Mouse (Mus musculus) gastrocnemius, postnatal 36 days (tissue): ENCODE results near the gene Pla2g2c. TPM values are rescaled to one million over a fixed set of nuclear protein-coding genes. Genes with fewer than 3 reads are reported as not detected.

Experiments used
- DNase-seq, 2 experiments: peaks; one replicate each; pipeline ENCODE4 v3.0.0; 2022
- intact Hi-C: fragments of 180-260 bp; cut with DNase I; formaldehyde crosslinking; loops from one replicate; pipeline ENCODE4 v1.15.1; 2025
- total RNA-seq, 2 experiments: library from RNA; stranded (reverse); gene quantifications; 2 replicates each; pipeline ENCODE4 v1.2.3; 2021

Gene Pla2g2c
- total RNA-seq, 2 experiments from 2014 or later = not detected

GRCm38 (mm10) chr4:138792599-138792998, 68.0 kb downstream of the Pla2g2c start:
- intact Hi-C loops = loop anchor here (2.0 kb wide), 1 partner anchor 44 kb away; no protein-coding TSS in a partner anchor

GRCm38 (mm10) chr4:138793276-138793675, 68.7 kb downstream of the Pla2g2c start:
- no peak for DNase-seq
- intact Hi-C loops = loop anchor here (2.0 kb wide), 1 partner anchor 44 kb away; no protein-coding TSS in a partner anchor

More at GRCm38 (mm10) chr4:138792599-138792998, 68.0 kb downstream of the Pla2g2c start:
- DNase-seq = no peak

- intact Hi-C loops = no loop called here
- no peak for DNase-seq
These were observed 69.8 kb downstream of the Pla2g2c start for GRCm38 (mm10) chr4:138794344-138794743.

Other genes with a start within 250 kb of the Pla2g2c start
- not detected for gene Vwa5b1, start 88.9 kb upstream of the Pla2g2c start, total RNA-seq
- under 1 TPM; 0.10 to 0.12 TPM for gene Ubxn10, start 12.4 kb downstream of the Pla2g2c start, total RNA-seq
- gene Pla2g2f, start 32.8 kb downstream of the Pla2g2c start, total RNA-seq = not detected
- gene Pla2g2d, start 50.9 kb downstream of the Pla2g2c start, total RNA-seq = under 1 TPM; 0.20 to 0.27 TPM
- 1 to 10 TPM in 1 of 2 experiments, under 1 TPM in 1; 0.20 to 1.7 TPM for gene Pla2g5, start 138.7 kb downstream of the Pla2g2c start, total RNA-seq
- not detected for gene Gm13030, start 149.2 kb downstream of the Pla2g2c start, total RNA-seq
- not detected for gene Pla2g2e, start 153.2 kb downstream of the Pla2g2c start, total RNA-seq
- gene Otud3, start 189.2 kb downstream of the Pla2g2c start, total RNA-seq = 10 to 100 TPM; 12.3 to 13.4 TPM
- not detected for gene Rnf186, start 242.3 kb downstream of the Pla2g2c start, total RNA-seq
- 1 to 10 TPM; 4.0 to 6.1 TPM for gene Tmco4, start 248.1 kb downstream of the Pla2g2c start, total RNA-seq